Mouse (Mus musculus) intestine, embryonic 16.5 days (tissue): ENCODE results near the gene Nlrp10. TPM values are rescaled to one million over a fixed set of nuclear protein-coding genes. Genes with fewer than 3 reads are reported as not detected.

Experiments used
- ATAC-seq: fragments of 200-750 bp; cut with Nextera tagmentation; 2 replicates; pipeline ENCODE4 v1.8.0; 2017; ENCODE audit warnings: moderate TSS enrichment, moderate library complexity
- H3K27ac ChIP-seq: fragments of 300-500 bp; sonication (generic); 2 replicates; pipeline ENCODE4 v1.5.1; 2014; ENCODE audit warnings: mild to moderate bottlenecking, low read length
- H3K27me3 ChIP-seq: fragments of 300-500 bp; sonication (generic); replicated peaks from 2 replicates; pipeline ENCODE4 v1.6.1; 2014; ENCODE audit warnings: low read length, control low read depth, mixed read lengths; ENCODE audit not compliant: control insufficient read depth, insufficient read depth
- H3K36me3 ChIP-seq: fragments of 300-500 bp; sonication (generic); 2 replicates; pipeline ENCODE4 v1.6.1; 2014; ENCODE audit warnings: low read length, control low read depth; ENCODE audit not compliant: control insufficient read depth, insufficient read depth
- H3K4me1 ChIP-seq: fragments of 300-500 bp; sonication (generic); 2 replicates; pipeline ENCODE4 v1.6.1; 2014; ENCODE audit warnings: low read length, control low read depth, mixed read lengths; ENCODE audit not compliant: control insufficient read depth, insufficient read depth
- H3K4me2 ChIP-seq: fragments of 300-500 bp; sonication (generic); 2 replicates; pipeline ENCODE4 v1.6.1; 2014; ENCODE audit warnings: low read depth, low read length, control low read depth
- H3K4me3 ChIP-seq: fragments of 300-500 bp; sonication (generic); 2 replicates; pipeline ENCODE4 v1.5.1; 2014; ENCODE audit warnings: mild to moderate bottlenecking, low read length
- H3K9ac ChIP-seq: fragments of 300-500 bp; sonication (generic); 2 replicates; pipeline ENCODE4 v1.6.1; 2014; ENCODE audit warnings: low read depth, low read length
- H3K9me3 ChIP-seq: fragments of 300-500 bp; sonication (generic); 2 replicates; pipeline ENCODE4 v1.6.1; 2016; ENCODE audit warnings: low read length, control low read depth; ENCODE audit not compliant: control insufficient read depth
- WGBS: fragments of 180-500 bp; shearing (Covaris S2); extraction: QIAGEN DNeasy Blood & Tissue Kit; methylation state at CpG from one replicate; pipeline ENCODE4 v1.1.7; 2014; 5-methylcytosine and 5-hydroxymethylcytosine counted together
- polyA plus RNA-seq: library from polyadenylated mRNA; unstranded; fragments of >200 nt; fragmentation: Nextera tagmentation; extraction: Ambion mirVana; gene quantifications from 2 replicates; pipeline ENCODE4 v1.2.1, GENCODE M21; 2015

Nlrp10 gene
- polyA plus RNA-seq, 1 experiment from 2014 or later: 0.06 TPM

DNA sequence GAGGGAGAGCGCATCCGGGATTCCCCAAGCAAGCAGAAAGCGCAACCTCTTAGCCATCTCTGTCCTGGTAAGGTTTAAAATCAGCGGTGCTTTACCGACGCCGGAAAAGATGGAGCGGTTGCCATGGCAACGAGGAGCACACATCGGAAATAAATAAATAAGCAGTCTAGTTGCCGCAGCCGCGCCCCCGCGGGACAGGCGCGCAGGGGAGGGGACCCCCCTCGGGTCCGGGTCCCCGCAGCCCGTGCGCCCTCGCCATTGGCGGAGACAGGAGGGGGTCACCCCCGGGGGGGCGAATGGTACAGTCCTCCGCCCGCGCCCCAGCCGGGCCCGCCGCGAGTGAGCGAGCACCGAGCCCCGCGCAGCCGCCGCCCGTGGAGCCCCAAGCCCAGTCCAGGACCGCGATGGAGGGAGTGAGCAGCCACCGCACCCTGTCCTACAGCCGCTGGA is 20.4 kb upstream of the Nlrp10 start, which contains the start of gene Tub:
Tub (plus strand) TSS at position 27 of the 450 bp plus-strand sequence.
- H3K4me3 ChIP-seq: peak within 1 kb of the TSS; percentile 47
- no peaks in the 10 kb centered on the region for H3K9me3 ChIP-seq
- WGBS: 2% methylated on average over 43 of the region's 44 CpGs
- peaks cover 21% of the 10 kb centered on the region for H3K27me3 ChIP-seq
- H3K27ac ChIP-seq: no peak within 1 kb of the TSS
- peak within 1 kb of the TSS; percentile 30 for H3K9ac ChIP-seq
- H3K4me2 ChIP-seq: peak within 1 kb of the TSS; percentile 73
- no peaks in the 10 kb centered on the region for H3K36me3 ChIP-seq
- peaks cover 11% of the 10 kb centered on the region for H3K4me1 ChIP-seq
- ATAC-seq: peak; percentile 60

GRCm38 (mm10) chr7:108949301-108949700 is 19.3 kb upstream of the Nlrp10 start:
- no peak for ATAC-seq
- no peak overlapping the region for H3K4me3 ChIP-seq
- no peak overlapping the region for H3K4me2 ChIP-seq
- no peaks in the 10 kb centered on the region for H3K36me3 ChIP-seq
- H3K27me3 ChIP-seq: peaks cover 21% of the 10 kb centered on the region
- no peak overlapping the region for H3K27ac ChIP-seq
- 44% methylated on average over 2 of the region's 2 CpGs for WGBS
- H3K9ac ChIP-seq: no peak overlapping the region
- H3K4me1 ChIP-seq: peaks cover 11% of the 10 kb centered on the region
- no peaks in the 10 kb centered on the region for H3K9me3 ChIP-seq

GRCm38 (mm10) chr7:108948611-108949010 is 18.6 kb upstream of the Nlrp10 start:
- no peak overlapping the region for H3K4me2 ChIP-seq
- no peak for ATAC-seq

DNA sequence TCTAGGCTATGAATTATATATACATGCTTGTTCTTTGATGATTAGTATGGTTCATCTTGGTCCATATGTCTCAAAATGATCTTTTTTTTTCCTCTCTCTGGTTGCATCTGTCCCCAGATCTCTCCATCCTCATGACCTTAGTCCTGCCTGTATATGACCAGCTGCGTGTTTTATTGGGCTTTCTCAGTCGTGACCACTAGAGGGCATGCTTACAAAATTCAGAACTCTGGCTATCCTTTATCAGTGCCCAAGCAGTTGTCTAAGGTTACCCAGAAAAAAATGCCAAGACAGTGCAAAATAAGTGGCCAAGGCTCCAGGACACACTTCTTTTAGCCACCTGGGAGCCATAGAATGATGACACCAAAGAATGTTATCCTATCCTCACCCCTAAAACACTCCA is 14.0 kb upstream of the Nlrp10 start:
- peaks cover 16% of the 10 kb centered on the region; the same call in 1 of the 2 replicates for H3K36me3 ChIP-seq
- 10% methylated on average over 2 of the region's 2 CpGs for WGBS
- no peak overlapping the region for H3K27ac ChIP-seq
- no peaks in the 10 kb centered on the region; the same call in 1 of the 2 replicates for H3K27me3 ChIP-seq
- no peaks in the 10 kb centered on the region for H3K9me3 ChIP-seq
- H3K4me2 ChIP-seq: no peak overlapping the region
- no peaks in the 10 kb centered on the region for H3K4me1 ChIP-seq
- H3K9ac ChIP-seq: no peak overlapping the region
- H3K4me3 ChIP-seq: no peak overlapping the region
- ATAC-seq: peak; percentile 66

More at GRCm38 (mm10) chr7:108948611-108949010, 18.6 kb upstream of the Nlrp10 start:
- H3K27me3 ChIP-seq: peaks cover 21% of the 10 kb centered on the region
- peaks cover 11% of the 10 kb centered on the region for H3K4me1 ChIP-seq
- no peak overlapping the region for H3K4me3 ChIP-seq
- no peak overlapping the region for H3K27ac ChIP-seq
- no peaks in the 10 kb centered on the region for H3K36me3 ChIP-seq
- no peak overlapping the region for H3K9ac ChIP-seq
- no peaks in the 10 kb centered on the region for H3K9me3 ChIP-seq

- Histone ChIP-seq H3K4me1 (no peaks in the 10 kb centered on the region), H3K27ac (no peak overlapping the region), H3K36me3 (peaks cover 28% of the 10 kb centered on the region), H3K4me2 (no peak overlapping the region), H3K4me3 (no peak overlapping the region), H3K9ac (no peak overlapping the region), H3K9me3 (no peaks in the 10 kb centered on the region), H3K27me3 (no peaks in the 10 kb centered on the region)
- no peak for ATAC-seq
- WGBS: 86% methylated on average over 9 of the region's 9 CpGs
Observed at GRCm38 (mm10) chr7:108941466-108941865, 11.5 kb upstream of the Nlrp10 start.

DNA sequence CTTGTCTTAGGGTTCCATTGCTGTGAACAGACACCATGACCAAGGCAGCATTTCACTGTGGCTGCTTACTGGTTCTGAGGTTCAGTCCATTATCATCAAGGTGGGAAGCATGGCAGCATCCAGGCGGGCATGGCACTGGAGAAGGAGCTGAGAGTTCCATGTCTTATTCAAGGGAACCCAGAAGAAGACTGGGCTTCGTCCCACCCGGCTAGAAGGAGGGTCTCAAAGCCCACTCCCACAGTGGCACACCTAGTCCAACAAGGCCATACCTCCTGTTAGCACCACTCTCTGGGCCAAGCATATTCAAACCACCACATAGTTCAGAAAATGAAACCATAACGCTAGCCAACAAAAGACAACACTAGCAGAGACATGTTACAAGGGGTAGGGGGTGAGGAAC is 6.6 kb upstream of the Nlrp10 start:
- H3K27ac ChIP-seq: no peak overlapping the region
- H3K4me1 ChIP-seq: peaks cover 10% of the 10 kb centered on the region
- no peak for ATAC-seq
- peaks cover 26% of the 10 kb centered on the region for H3K36me3 ChIP-seq
- H3K4me3 ChIP-seq: no peak overlapping the region
- no peak overlapping the region for H3K9ac ChIP-seq
- WGBS: 92% methylated on average over 4 of the region's 4 CpGs
- no peaks in the 10 kb centered on the region for H3K27me3 ChIP-seq
- H3K4me2 ChIP-seq: no peak overlapping the region
- H3K9me3 ChIP-seq: no peaks in the 10 kb centered on the region

- peak overlapping the region; percentile 83 for H3K4me2 ChIP-seq
- no peak for ATAC-seq
- WGBS: 86% methylated on average over 7 of the region's 7 CpGs
Observed at GRCm38 (mm10) chr7:108935411-108935810, 5.4 kb upstream of the Nlrp10 start.

DNA sequence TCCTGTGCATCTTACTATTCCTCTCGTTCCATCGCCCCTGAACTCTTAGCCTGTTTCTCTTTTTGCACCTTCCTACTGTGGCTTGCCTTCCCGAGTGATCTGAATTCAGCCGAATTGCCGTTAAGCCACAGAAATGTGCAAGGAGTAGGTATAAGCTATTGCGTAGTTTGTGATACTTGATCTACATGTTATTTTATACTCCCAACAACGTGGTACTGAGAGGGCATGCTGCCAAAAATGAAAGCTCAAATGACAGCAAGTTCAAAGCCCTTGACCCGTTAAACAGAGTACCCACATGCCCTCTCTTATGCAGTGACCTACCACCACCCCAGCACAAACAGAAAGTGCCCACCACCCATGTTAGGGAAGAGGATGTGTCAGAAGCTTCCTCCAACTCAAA is 4.9 kb upstream of the Nlrp10 start:
- H3K4me3 ChIP-seq: peak overlapping the region; percentile 99
- H3K9me3 ChIP-seq: no peaks in the 10 kb centered on the region
- WGBS: 6% methylated on average over 8 of the region's 8 CpGs
- ATAC-seq: no peak
- no peak overlapping the region for H3K27ac ChIP-seq
- H3K9ac ChIP-seq: peak overlapping the region; percentile 98
- peak overlapping the region; percentile 83 for H3K4me2 ChIP-seq
- H3K27me3 ChIP-seq: no peaks in the 10 kb centered on the region
- peaks cover 14% of the 10 kb centered on the region for H3K36me3 ChIP-seq
- peaks cover 10% of the 10 kb centered on the region for H3K4me1 ChIP-seq

More at GRCm38 (mm10) chr7:108935411-108935810, 5.4 kb upstream of the Nlrp10 start:
- H3K4me1 ChIP-seq: peaks cover 10% of the 10 kb centered on the region
- H3K4me3 ChIP-seq: peak overlapping the region; percentile 99
- H3K9me3 ChIP-seq: no peaks in the 10 kb centered on the region
- H3K27me3 ChIP-seq: no peaks in the 10 kb centered on the region
- peak overlapping the region; percentile 98 for H3K9ac ChIP-seq
- H3K36me3 ChIP-seq: peaks cover 16% of the 10 kb centered on the region
- no peak overlapping the region for H3K27ac ChIP-seq

DNA sequence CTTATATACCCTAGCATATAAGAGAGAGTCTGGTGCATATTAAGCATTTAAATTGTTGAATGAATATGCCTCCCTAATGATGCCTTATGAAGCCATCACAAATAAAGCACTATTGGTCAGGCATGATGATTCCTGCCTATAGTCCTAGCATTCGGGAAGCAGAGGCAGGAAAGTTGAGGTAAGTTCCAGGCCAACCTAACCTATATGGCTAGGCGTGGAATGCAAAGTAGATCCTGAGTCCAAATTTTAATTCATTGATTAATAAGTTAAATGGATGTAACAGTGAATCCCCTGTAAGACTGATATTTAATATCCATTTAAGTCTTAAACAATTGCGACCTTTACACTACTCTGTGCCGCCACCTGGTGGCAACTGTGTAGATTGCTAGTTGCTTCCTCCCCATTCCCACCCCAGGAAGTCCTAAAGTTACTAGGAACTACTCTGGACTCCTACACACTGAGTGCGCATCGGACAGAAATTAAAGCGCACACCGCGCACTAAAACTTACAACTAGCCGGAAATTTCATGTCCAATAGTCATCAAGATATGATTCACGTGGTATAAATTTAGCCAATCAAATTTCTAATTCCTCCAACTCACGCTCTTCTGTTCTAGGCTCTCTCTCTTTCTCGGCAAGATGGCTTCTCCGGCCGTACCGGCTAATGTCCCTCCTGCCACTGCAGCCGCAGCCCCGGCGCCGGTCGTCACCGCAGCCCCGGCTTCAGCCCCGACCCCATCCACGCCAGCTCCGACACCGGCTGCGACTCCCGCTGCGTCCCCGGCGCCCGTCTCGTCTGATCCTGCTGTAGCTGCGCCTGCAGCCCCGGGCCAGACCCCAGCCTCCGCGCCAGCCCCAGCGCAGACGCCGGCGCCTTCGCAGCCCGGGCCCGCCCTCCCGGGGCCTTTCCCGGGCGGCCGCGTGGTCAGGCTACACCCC is 4.1 kb upstream of the Nlrp10 start, which contains the start of gene Eif3f:
Eif3f (plus strand) TSS at position 624 of the 938 bp plus-strand sequence.
- peak; percentile 98 for ATAC-seq
- WGBS: 2% methylated on average over 49 of the region's 50 CpGs
- Histone ChIP-seq H3K9ac (peak within 1 kb of the TSS; percentile 98), H3K4me1 (peaks cover 10% of the 10 kb centered on the region), H3K27ac (peak within 1 kb of the TSS; percentile 72), H3K36me3 (peaks cover 14% of the 10 kb centered on the region), H3K4me2 (peak within 1 kb of the TSS; percentile 83), H3K27me3 (no peaks in the 10 kb centered on the region), H3K4me3 (peak within 1 kb of the TSS; percentile 99), H3K9me3 (no peaks in the 10 kb centered on the region)
